Mouse (Mus musculus) heart, adult 2 months (tissue): Measurements from ENCODE around the gene S100a13. TPM values are rescaled to one million over a fixed set of nuclear protein-coding genes. Genes with fewer than 3 reads are reported as not detected.

Experiments
- DNase-seq, 2 experiments: peaks; one replicate each; pipeline ENCODE4 v3.0.0; 2021
- H3K27ac ChIP-seq: fragments of 200-600 bp; 2 replicates; pipeline ENCODE4 v1.8.1; 2022
- H3K27me3 ChIP-seq: fragments of 200-500 bp; 2 replicates; pipeline ENCODE4 v1.6.1; 2012; ENCODE audit warnings: mild to moderate bottlenecking, low read length, inconsistent platforms, mixed read lengths; ENCODE audit not compliant: control insufficient read depth, insufficient read depth
- H3K36me3 ChIP-seq: fragments of 200-500 bp; 2 replicates; pipeline ENCODE4 v1.6.1; 2012; ENCODE audit warnings: low read length, inconsistent platforms; ENCODE audit not compliant: control insufficient read depth, insufficient read depth
- H3K4me1 ChIP-seq: fragments of 200-500 bp; 2 replicates; pipeline ENCODE4 v1.6.1; 2011; ENCODE audit warnings: low read length; ENCODE audit not compliant: control insufficient read depth, insufficient read depth
- H3K4me3 ChIP-seq: fragments of 200-600 bp; 2 replicates; pipeline ENCODE4 v1.8.1; 2022
- H3K79me2 ChIP-seq: fragments of 200-500 bp; replicated peaks from 2 replicates; pipeline ENCODE4 v1.6.1; 2012; ENCODE audit warnings: mild to moderate bottlenecking, inconsistent platforms, low read length, moderate library complexity, mixed read lengths; ENCODE audit not compliant: control insufficient read depth, insufficient read depth
- H3K9ac ChIP-seq: fragments of 200-500 bp; 2 replicates; pipeline ENCODE4 v1.6.1; 2012; ENCODE audit warnings: low read depth, mild to moderate bottlenecking, control low read depth, inconsistent platforms, low read length, mixed read lengths
- CTCF ChIP-seq: fragments of 200-600 bp; IDR thresholded peaks from 2 replicates; pipeline ENCODE4 v1.8.1; 2022; ENCODE audit warnings: antibody characterized with exemption, mild to moderate bottlenecking, moderate library complexity
- EP300 ChIP-seq: fragments of 200-500 bp; IDR thresholded peaks from 2 replicates; pipeline ENCODE4 v1.6.1; 2011; ENCODE audit warnings: low read depth, low read length, control low read depth; ENCODE audit not compliant: insufficient read depth
- POLR2A ChIP-seq: fragments of 200-500 bp; IDR thresholded peaks from 2 replicates; pipeline ENCODE4 v1.6.1; 2011; ENCODE audit warnings: mild to moderate bottlenecking, low read depth, low read length, control low read depth; ENCODE audit not compliant: insufficient read depth
- WGBS: fragments of 180-500 bp; shearing (Covaris S2); methylation state at CpG from one replicate; pipeline ENCODE4 v1.1.7; 2018; 5-methylcytosine and 5-hydroxymethylcytosine counted together
- intact Hi-C: fragments of 180-260 bp; cut with DNase I; formaldehyde crosslinking; loops from one replicate; pipeline ENCODE4 v1.15.1; 2025
- polyA plus RNA-seq: library from polyadenylated mRNA; depleted of rRNA; stranded (reverse); fragments of >200 nt; gene quantifications from 2 replicates; pipeline ENCODE4 v1.2.3, GENCODE M21; 2012
- total RNA-seq, 2 experiments: library from RNA; stranded (reverse); gene quantifications; 2 replicates each; pipeline ENCODE4 v1.2.3; 2021

S100a13 gene
- total and polyA plus RNA-seq, 3 experiments = 28.3 to 56.7 (median 29.6) TPM

GRCm38 (mm10) chr3:90488576-90488975 lies 25.7 kb upstream of the S100a13 start:
- no peak overlapping the region for H3K9ac ChIP-seq
- H3K27me3 ChIP-seq = no peaks in the 10 kb centered on the region
- WGBS = 84% methylated on average over 6 of the region's 6 CpGs
- peaks cover 4% of the 10 kb centered on the region for H3K36me3 ChIP-seq
- H3K79me2 ChIP-seq = no peaks in the 10 kb centered on the region
- no peak for TF ChIP-seq CTCF
- no peak for TF ChIP-seq POLR2A
- no peak for TF ChIP-seq EP300
- DNase-seq = no peak
- intact Hi-C loops = no loop called here
- peaks cover 1% of the 10 kb centered on the region for H3K4me1 ChIP-seq
- no peak overlapping the region for H3K27ac ChIP-seq
- H3K4me3 ChIP-seq = no peak overlapping the region

GRCm38 (mm10) chr3:90490696-90491256 lies 23.5 kb upstream of the S100a13 start, which contains the start of gene Snapin:
Gene Snapin (minus strand): TSS chr3:90491033.
- Histone ChIP-seq H3K36me3 (peaks cover 4% of the 10 kb centered on the region), H3K4me3 (peak within 1 kb of the TSS; percentile 67), H3K4me1 (peaks cover 1% of the 10 kb centered on the region), H3K27ac (peak within 1 kb of the TSS; percentile 98), H3K9ac (peak within 1 kb of the TSS; percentile 76), H3K79me2 (no peaks in the 10 kb centered on the region), H3K27me3 (no peaks in the 10 kb centered on the region)
- peak; percentile 78 for TF ChIP-seq POLR2A
- TF ChIP-seq EP300 = peak; percentile 70; the same call in 1 of the 2 replicates
- TF ChIP-seq CTCF = peak; percentile 77
- WGBS = under 1% methylated on average over 37 of the region's 37 CpGs
- intact Hi-C loops = loop anchor here (1.0 to 5.0 kb wide), 4 partner anchors 18 to 163 kb away; partner anchors contain the start of gene Chtop
- peak; percentile 96 to 97 for DNase-seq

GRCm38 (mm10) chr3:90491350-90491749 lies 22.9 kb upstream of the S100a13 start:
- H3K36me3 ChIP-seq = peaks cover 2% of the 10 kb centered on the region
- DNase-seq = peak in 1 of 2 experiments; percentile 32
- TF ChIP-seq CTCF (peak; percentile 42), EP300 (no peak), POLR2A (no peak)
- no peak overlapping the region for H3K4me3 ChIP-seq
- no peak overlapping the region; the same call in 1 of the 2 replicates for H3K27ac ChIP-seq
- WGBS = 34% methylated on average over 2 of the region's 2 CpGs
- intact Hi-C loops = loop anchor here (1.0 to 5.0 kb wide), 4 partner anchors 17 to 162 kb away; partner anchors contain the start of gene Chtop
- H3K27me3 ChIP-seq = no peaks in the 10 kb centered on the region
- H3K79me2 ChIP-seq = no peaks in the 10 kb centered on the region
- peaks cover 1% of the 10 kb centered on the region for H3K4me1 ChIP-seq
- H3K9ac ChIP-seq = no peak overlapping the region

- no peak for TF ChIP-seq CTCF
- TF ChIP-seq EP300 = no peak
- TF ChIP-seq POLR2A = no peak
- Histone ChIP-seq H3K27ac (no peak overlapping the region), H3K4me3 (no peak overlapping the region), H3K79me2 (no peaks in the 10 kb centered on the region), H3K27me3 (no peaks in the 10 kb centered on the region), H3K9ac (no peak overlapping the region), H3K4me1 (peaks cover 1% of the 10 kb centered on the region), H3K36me3 (peaks cover 7% of the 10 kb centered on the region)
- DNase-seq = no peak
- 69% methylated on average over 4 of the region's 4 CpGs for WGBS
- intact Hi-C loops = loop anchor here (1.0 to 5.0 kb wide), 2 partner anchors 93 to 158 kb away; no protein-coding TSS in a partner anchor
Observed at GRCm38 (mm10) chr3:90493831-90494540, 20.2 kb upstream of the S100a13 start.

- Histone ChIP-seq H3K4me1 (no peaks in the 10 kb centered on the region), H3K36me3 (peaks cover 7% of the 10 kb centered on the region)
Observed at GRCm38 (mm10) chr3:90495850-90496525, 18.2 kb upstream of the S100a13 start.

More at GRCm38 (mm10) chr3:90495850-90496525, 18.2 kb upstream of the S100a13 start:
- Histone ChIP-seq H3K27ac (no peak overlapping the region), H3K9ac (no peak overlapping the region), H3K79me2 (no peaks in the 10 kb centered on the region), H3K27me3 (no peaks in the 10 kb centered on the region), H3K4me3 (no peak overlapping the region)
- no peak for TF ChIP-seq CTCF
- TF ChIP-seq POLR2A = peak; percentile 8; the same call in 1 of the 2 replicates
- TF ChIP-seq EP300 = no peak
- intact Hi-C loops = no loop called here
- WGBS = 83% methylated on average over 7 of the region's 7 CpGs
- DNase-seq = no peak
